Mouse (Mus musculus): Measurements from ENCODE around the gene Adm. TPM values are rescaled to one million over a fixed set of nuclear protein-coding genes. Genes with fewer than 3 reads are reported as not detected.
"Not testable (repeated sequence)": the region's sequence is repeated elsewhere in the genome, so short reads cannot be mapped to it uniquely, and the experiment has no call there.

The Adm gene
- total RNA-seq, 2 experiments from 2014 or later: 18.0 to 18.4 TPM

- DNase-seq: peak; percentile 62
Measured at GRCm38 (mm10) chr7:110628611-110629354, 1.3 kb downstream of the Adm start.

- peak; percentile 92 for DNase-seq
Measured at GRCm38 (mm10) chr7:110629892-110630666, 2.6 kb downstream of the Adm start.

- DNase-seq: peak; percentile 55
Measured at GRCm38 (mm10) chr7:110631136-110631888, 3.9 kb downstream of the Adm start.

- no peak for DNase-seq
Measured at GRCm38 (mm10) chr7:110635929-110636328, 8.5 kb downstream of the Adm start.

- DNase-seq: no peak
Measured at GRCm38 (mm10) chr7:110636559-110636958, 9.1 kb downstream of the Adm start.

GRCm38 (mm10) chr7:110638305-110639110 lies 11.0 kb downstream of the Adm start:
- DNase-seq: no peak

GRCm38 (mm10) chr7:110639291-110639915 lies 11.9 kb downstream of the Adm start:
- DNase-seq: no peak

GRCm38 (mm10) chr7:110639958-110640357 lies 12.5 kb downstream of the Adm start:
- not testable (repeated sequence) for DNase-seq

- DNase-seq: peak; percentile 81
Measured at GRCm38 (mm10) chr7:110645311-110645710, 17.9 kb downstream of the Adm start.

GRCm38 (mm10) chr7:110645859-110646258 lies 18.4 kb downstream of the Adm start:
- DNase-seq: no peak

- no peak for DNase-seq
Measured at GRCm38 (mm10) chr7:110646611-110647407, 19.3 kb downstream of the Adm start.

- DNase-seq: no peak
Measured at GRCm38 (mm10) chr7:110647559-110648454, 20.3 kb downstream of the Adm start.

GRCm38 (mm10) chr7:110648455-110649085 lies 21.1 kb downstream of the Adm start:
- DNase-seq: no peak

GRCm38 (mm10) chr7:110649133-110649987 lies 21.9 kb downstream of the Adm start:
- DNase-seq: no peak

- no peak for DNase-seq
Measured at GRCm38 (mm10) chr7:110650491-110650890, 23.0 kb downstream of the Adm start.

GRCm38 (mm10) chr7:110651091-110651490 lies 23.6 kb downstream of the Adm start:
- no peak for DNase-seq

GRCm38 (mm10) chr7:110655230-110655629 lies 27.8 kb downstream of the Adm start:
- no peak for DNase-seq

- peak; percentile 56 for DNase-seq
Measured at GRCm38 (mm10) chr7:110655966-110656365, 28.5 kb downstream of the Adm start.

Data from adrenal gland, postnatal 10 days (tissue).